Mouse (Mus musculus): ENCODE results near the gene Best1. TPM values are rescaled to one million over a fixed set of nuclear protein-coding genes. Genes with fewer than 3 reads are reported as not detected.

Gene Best1
- total RNA-seq, 2 experiments from 2014 or later: 1.2 to 1.5 TPM

DNA sequence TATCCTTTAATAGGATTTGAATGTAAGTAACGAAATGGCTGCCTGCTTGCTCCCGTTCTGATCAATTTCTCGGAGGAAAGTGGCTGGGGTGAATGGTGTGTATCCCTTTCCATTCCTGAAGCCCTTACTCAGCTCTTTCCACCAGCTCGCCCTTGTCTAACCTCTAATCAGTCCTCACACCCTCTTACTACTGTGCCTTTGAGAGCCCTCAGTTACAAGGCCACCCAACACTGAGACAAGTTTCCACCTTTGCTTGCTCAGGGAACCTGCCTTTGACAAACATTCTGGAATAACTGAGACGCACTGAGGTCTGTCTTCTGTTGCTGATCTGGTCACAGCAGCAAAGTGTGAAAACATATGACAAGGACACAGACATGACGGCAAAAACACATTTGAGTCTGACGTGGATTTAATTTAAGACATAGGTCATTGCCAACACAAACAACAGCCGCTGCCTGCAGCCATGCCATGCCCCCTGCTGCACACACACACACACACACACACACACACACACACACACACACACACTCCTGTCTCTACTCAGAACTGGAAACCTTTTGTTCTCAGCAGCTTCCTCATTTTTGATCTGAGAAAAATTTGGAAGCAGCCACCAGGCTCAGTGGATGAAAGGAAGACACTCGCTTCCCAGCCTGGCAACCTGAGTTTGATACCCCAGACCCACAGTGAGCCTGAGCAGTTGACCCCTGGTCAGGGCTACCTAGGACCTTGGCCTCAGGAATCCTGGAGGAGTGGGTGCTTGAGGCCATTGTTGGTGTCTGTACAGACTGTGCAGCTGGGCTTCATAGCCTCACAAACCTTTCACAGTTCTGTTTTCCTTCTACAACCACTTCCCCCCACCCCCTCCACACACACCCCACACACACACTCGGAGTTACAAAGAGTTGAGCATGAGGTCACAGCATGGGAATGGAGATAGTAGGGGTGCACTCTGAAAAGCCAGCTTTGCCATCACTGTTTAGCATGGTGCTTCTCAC, 58.6 kb downstream of the Best1 start:
- no peak for DNase-seq (ENCODE audit: low spot score in 2 of 2)
- H3K4me3 ChIP-seq: no peak overlapping the region
- peak overlapping the region; percentile 67 for H3K27ac ChIP-seq
- no peak for TF ChIP-seq CTCF (conservative IDR thresholded peaks at IDR 0.05)

GRCm38 (mm10) chr19:9941809-9942208, 59.6 kb downstream of the Best1 start:
- peak overlapping the region; percentile 67 for H3K27ac ChIP-seq

DNA sequence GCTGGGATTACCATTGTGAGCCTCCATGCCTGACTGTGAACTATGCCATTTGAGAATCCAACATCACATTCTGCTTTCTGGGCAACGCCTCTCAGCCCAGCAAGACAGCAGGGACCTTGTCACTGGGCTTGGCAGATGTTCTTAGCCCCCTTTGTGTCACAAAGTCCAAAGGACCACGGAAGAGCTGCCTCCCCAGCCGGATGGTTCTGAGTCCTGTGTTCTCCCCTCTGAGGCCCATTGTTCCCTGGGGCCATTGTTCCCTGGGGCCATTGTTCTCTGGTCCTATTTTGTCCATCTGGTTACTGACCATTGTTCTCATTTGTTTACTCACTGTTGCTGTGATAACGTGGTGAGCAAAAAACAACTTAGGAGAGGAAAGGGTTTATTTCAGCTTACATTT, 60.5 kb downstream of the Best1 start:
- TF ChIP-seq CTCF (conservative IDR thresholded peaks at IDR 0.05): no peak
- peak overlapping the region; percentile 68 for H3K27ac ChIP-seq
- peak in 1 of 2 experiments; percentile 33 for DNase-seq (ENCODE audit: low spot score in 2 of 2)

More at GRCm38 (mm10) chr19:9941809-9942208, 59.6 kb downstream of the Best1 start:
- no peak for TF ChIP-seq CTCF (conservative IDR thresholded peaks at IDR 0.05)
- DNase-seq (ENCODE audit: low spot score in 2 of 2): no peak
- H3K4me3 ChIP-seq: no peak overlapping the region

DNA sequence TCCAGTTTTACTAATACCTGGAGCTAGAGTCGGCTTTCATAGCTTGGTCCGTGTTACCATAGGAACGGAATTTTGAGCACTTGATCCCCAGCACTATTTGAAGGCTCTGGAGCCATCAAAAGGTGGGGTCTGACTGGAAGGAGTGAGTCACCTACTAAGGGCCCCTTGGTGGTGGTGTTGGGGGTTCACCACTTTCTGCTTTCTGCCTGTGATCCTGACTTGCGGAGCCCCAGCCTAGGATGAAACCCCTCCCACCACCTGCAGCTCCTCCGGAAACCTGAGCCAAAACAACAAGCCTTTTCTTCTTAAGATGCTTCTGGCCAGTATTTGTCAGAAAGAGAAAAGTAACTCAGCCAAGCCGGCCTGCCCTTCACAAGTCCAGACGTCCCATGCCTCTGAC, 61.6 kb downstream of the Best1 start:
- no peak for TF ChIP-seq CTCF (conservative IDR thresholded peaks at IDR 0.05)
- H3K27ac ChIP-seq: peak overlapping the region; percentile 68; the same call in 1 of the 2 replicates
- DNase-seq (ENCODE audit: low spot score in 2 of 2): no peak

More for the DNA sequence above, 60.5 kb downstream of the Best1 start:
- H3K4me3 ChIP-seq: no peak overlapping the region

DNA sequence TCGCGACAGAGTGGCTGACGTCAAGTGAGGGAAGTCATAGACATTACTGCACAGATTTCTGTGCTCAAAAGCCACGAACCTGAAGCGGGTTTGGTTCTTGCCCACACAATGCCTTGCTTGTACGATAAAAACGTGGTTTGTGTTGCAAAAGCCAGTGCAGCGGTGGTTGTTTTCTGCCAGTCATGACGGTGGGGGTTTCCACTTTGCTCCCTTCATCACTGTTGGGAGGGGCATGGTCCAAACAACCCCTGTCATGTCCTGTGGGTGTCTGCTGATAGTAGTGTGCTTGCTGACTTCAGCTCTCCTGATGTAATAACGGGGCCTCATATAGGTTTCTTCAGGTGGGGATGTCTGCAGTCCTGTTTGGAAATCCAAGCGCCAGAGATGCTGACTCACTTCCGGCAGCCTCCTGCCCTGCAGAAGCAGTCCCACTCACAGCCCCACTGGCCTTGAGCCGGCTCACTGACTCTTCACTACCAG, 62.6 kb downstream of the Best1 start:
- Histone ChIP-seq H3K4me3 (no peak overlapping the region; the same call in 1 of the 2 replicates), H3K27ac (peak overlapping the region; percentile 68)
- no peak for TF ChIP-seq CTCF (conservative IDR thresholded peaks at IDR 0.05)
- no peak for DNase-seq (ENCODE audit: low spot score in 2 of 2)

More for the DNA sequence above, 61.6 kb downstream of the Best1 start:
- no peak overlapping the region for H3K4me3 ChIP-seq

DNA sequence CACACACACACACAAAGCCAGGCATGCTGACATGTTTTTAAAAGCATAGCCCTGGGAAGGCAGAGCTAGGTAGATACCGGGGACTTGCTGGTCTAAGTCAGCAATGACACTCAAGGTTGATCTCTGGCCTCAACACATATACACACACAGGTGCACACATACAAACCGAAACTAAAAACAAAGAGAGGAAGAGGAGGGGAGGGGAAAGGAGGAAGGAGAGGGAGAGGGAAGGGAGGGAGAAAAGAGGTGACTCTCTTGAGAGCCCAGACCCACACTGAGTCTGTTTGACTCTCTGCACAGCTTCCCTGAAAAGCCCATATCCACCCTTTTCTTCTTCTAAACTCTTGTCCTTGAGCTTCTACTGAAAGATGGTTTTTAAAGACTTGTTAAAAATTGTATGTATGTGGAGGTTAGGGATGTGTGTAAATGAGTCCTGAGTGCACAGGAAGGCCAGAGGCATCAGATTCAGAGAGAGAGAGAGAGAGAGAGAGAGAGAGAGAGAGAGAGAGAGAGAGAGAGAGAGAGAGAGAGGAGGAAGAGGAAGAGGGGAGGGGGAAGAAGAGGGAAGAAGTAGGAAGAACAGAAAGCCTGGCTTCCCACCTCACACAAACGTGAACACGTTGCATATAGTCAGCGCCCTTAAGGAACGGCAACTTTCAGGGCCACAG, 63.1 kb downstream of the Best1 start:
- H3K27ac ChIP-seq: peak overlapping the region; percentile 68
- H3K4me3 ChIP-seq: no peak overlapping the region; the same call in 1 of the 2 replicates
- no peak for TF ChIP-seq CTCF (conservative IDR thresholded peaks at IDR 0.05)
- DNase-seq (ENCODE audit: low spot score in 2 of 2): no peak

- TF ChIP-seq CTCF (conservative IDR thresholded peaks at IDR 0.05): no peak
- H3K27ac ChIP-seq: no peak overlapping the region
- DNase-seq (ENCODE audit: low spot score in 2 of 2): no peak
- H3K4me3 ChIP-seq: no peak overlapping the region
Observed at GRCm38 (mm10) chr19:9937428-9937827, 64.0 kb downstream of the Best1 start.

- Histone ChIP-seq H3K4me3 (no peak overlapping the region), H3K27ac (no peak overlapping the region)
- no peak for TF ChIP-seq CTCF (conservative IDR thresholded peaks at IDR 0.05)
- DNase-seq (ENCODE audit: low spot score in 2 of 2): no peak
Observed at GRCm38 (mm10) chr19:9936579-9936978, 64.9 kb downstream of the Best1 start.

Other genes with a start within 250 kb of the Best1 start
- gene Scgb2a2, start 154.1 kb downstream of the Best1 start, total RNA-seq (2021): not detected
- gene Incenp, start 102.1 kb downstream of the Best1 start, total RNA-seq (2021): 10 to 100 TPM; 13.9 to 14.0 TPM
- 1,000 to 10,000 TPM; 3,170 to 3,409 TPM for gene Fth1, start 21.0 kb downstream of the Best1 start, total RNA-seq (2021)
- 10 to 100 TPM in 1 of 2 experiments, 1 to 10 TPM in 1; 9.7 to 10.4 TPM for gene Rab3il1, start within 50 bp of the Best1 start, total RNA-seq (2021)
- 10 to 100 TPM; 25.0 to 25.6 TPM for gene Fads3, start 39.9 kb upstream of the Best1 start, total RNA-seq (2021)
- gene Fads2, start 100.1 kb upstream of the Best1 start, total RNA-seq (2021): 100 to 1,000 TPM; 147 to 152 TPM
- gene Fads1, start 181.3 kb upstream of the Best1 start, total RNA-seq (2021): 100 to 1,000 TPM; 191 to 198 TPM
- gene Tmem258, start 202.4 kb upstream of the Best1 start, total RNA-seq (2021): 10 to 100 TPM; 74.0 to 79.7 TPM
- 10 to 100 TPM in 1 of 2 experiments, 1 to 10 TPM in 1; 9.6 to 12.2 TPM for gene Fen1, start 202.5 kb upstream of the Best1 start, total RNA-seq (2021)
- gene Myrf, start 239.1 kb upstream of the Best1 start, total RNA-seq (2021): 10 to 100 TPM; 27.0 to 27.8 TPM

All from layer of hippocampus, adult 2 months (tissue).